Mouse (Mus musculus) ES-E14 (cell line): ENCODE measurements around the gene Anapc11. TPM values are rescaled to one million over a fixed set of nuclear protein-coding genes. Genes with fewer than 3 reads are reported as not detected.

Experiments used
- DNase-seq: peaks from one replicate; pipeline ENCODE4 v3.0.0-alpha.2; 2013; ENCODE audit warnings: low read depth, low spot score
- H3K27ac ChIP-seq: 2 replicates; pipeline ENCODE4 v1.5.1; 2012; ENCODE audit warnings: low read depth, mild to moderate bottlenecking, low read length, moderate library complexity, mixed read lengths; ENCODE audit not compliant: poor library complexity, insufficient read depth, severe bottlenecking
- H3K36me3 ChIP-seq: 2 replicates; pipeline ENCODE4 v1.6.1; 2012; ENCODE audit warnings: mild to moderate bottlenecking, low read length, moderate library complexity, mixed read lengths; ENCODE audit not compliant: control insufficient read depth, poor library complexity, insufficient read depth, severe bottlenecking
- H3K4me1 ChIP-seq, 2 experiments: fragments of 150-350 bp in 1 of 2; sonication (generic) in 1 of 2; 2 replicates each; pipeline ENCODE4 v1.6.1; 2012; ENCODE audit warnings: low read length in 2 of 2, mild to moderate bottlenecking in 1 of 2, mixed read lengths in 1 of 2; ENCODE audit not compliant: control insufficient read depth in 2 of 2, insufficient read depth in 2 of 2, poor library complexity in 1 of 2
- H3K4me3 ChIP-seq, 2 experiments: fragments of 150-350 bp in 1 of 2; sonication (generic) in 1 of 2; 2 replicates each; pipeline ENCODE4 v1.5.1; 2012; ENCODE audit warnings: low read length in 2 of 2, low read depth in 1 of 2, mild to moderate bottlenecking in 1 of 2, mixed read lengths in 1 of 2; ENCODE audit not compliant: insufficient read depth in 1 of 2, poor library complexity in 1 of 2, severe bottlenecking in 1 of 2
- H3K9ac ChIP-seq: 2 replicates; pipeline ENCODE4 v1.6.1; 2012; ENCODE audit warnings: low read depth, mild to moderate bottlenecking, low read length, mixed read lengths; ENCODE audit not compliant: poor library complexity, insufficient read depth, severe bottlenecking
- H3K9me3 ChIP-seq: fragments of 150-350 bp; sonication (generic); 2 replicates; pipeline ENCODE4 v1.6.1; 2012; ENCODE audit warnings: low read depth, mild to moderate bottlenecking, low read length; ENCODE audit not compliant: control insufficient read depth, insufficient read depth
- CHD2 ChIP-seq: IDR thresholded peaks from 2 replicates; pipeline ENCODE4 v1.6.1; 2014; ENCODE audit warnings: mild to moderate bottlenecking, low read depth, low read length, inconsistent platforms
- HCFC1 ChIP-seq: IDR thresholded peaks from 2 replicates; pipeline ENCODE4 v1.6.1; 2012; ENCODE audit warnings: low read length, inconsistent platforms, borderline replicate concordance; ENCODE audit not compliant: insufficient read depth
- MAFK ChIP-seq: IDR thresholded peaks from 2 replicates; pipeline ENCODE4 v1.6.1; 2014; ENCODE audit warnings: mild to moderate bottlenecking, low read depth, low read length, inconsistent platforms; ENCODE audit not compliant: insufficient read depth
- ZC3H11A ChIP-seq: IDR thresholded peaks from 2 replicates; pipeline ENCODE4 v1.6.1; 2012; ENCODE audit warnings: low read depth, mild to moderate bottlenecking, inconsistent platforms, low read length, borderline replicate concordance
- ZNF384 ChIP-seq: IDR thresholded peaks from 2 replicates; pipeline ENCODE4 v1.6.1; 2012; ENCODE audit warnings: low read depth, low read length, inconsistent platforms
- in situ Hi-C, 2 experiments: fragments of 600-800 bp; cut with MboI; formaldehyde crosslinking; loops; one replicate each; pipeline ENCODE4 v1.15.1; 2025; ENCODE audit warnings: low sequenced_read_pairs in 2 of 2, inconsistent platforms in 1 of 2; ENCODE audit not compliant: unreplicated experiment in 2 of 2
- total RNA-seq: library from RNA; depleted of rRNA; stranded (reverse); fragments of 300-350 nt; gene quantifications from 2 replicates; pipeline ENCODE4 v1.2.3, GENCODE M21; 2012

Gene Anapc11
- total RNA-seq, 1 experiment, result 98.4 TPM

- H3K4me1 ChIP-seq, result no peaks in the 10 kb centered on the region
- H3K4me3 ChIP-seq, result no peak overlapping the region
- peaks cover 54% of the 10 kb centered on the region for H3K36me3 ChIP-seq
- in situ Hi-C loops, result no loop called here
- no peak overlapping the region for H3K27ac ChIP-seq
- no peak for TF ChIP-seq CHD2
- TF ChIP-seq ZC3H11A, result no peak
- TF ChIP-seq HCFC1, result no peak
- TF ChIP-seq ZNF384, result no peak
- no peak for TF ChIP-seq MAFK
- no peaks in the 10 kb centered on the region for H3K9me3 ChIP-seq
- H3K9ac ChIP-seq, result no peak overlapping the region
- no peak for DNase-seq
Observed at GRCm38 (mm10) chr11:120560952-120561728, 37.1 kb upstream of the Anapc11 start.

GRCm38 (mm10) chr11:120562949-120563348, 35.3 kb upstream of the Anapc11 start:
- Histone ChIP-seq H3K36me3 (peaks cover 68% of the 10 kb centered on the region), H3K27ac (no peak overlapping the region), H3K9me3 (no peaks in the 10 kb centered on the region), H3K9ac (no peak overlapping the region), H3K4me1 (no peaks in the 10 kb centered on the region), H3K4me3 (no peak overlapping the region)
- in situ Hi-C loops, result no loop called here
- no peak for DNase-seq
- TF ChIP-seq MAFK (no peak), ZC3H11A (no peak), HCFC1 (no peak), ZNF384 (no peak)

- H3K9ac ChIP-seq, result no peak overlapping the region
- peak; percentile 88 for TF ChIP-seq MAFK
- TF ChIP-seq HCFC1, result no peak
- H3K4me1 ChIP-seq, result no peaks in the 10 kb centered on the region
- H3K36me3 ChIP-seq, result peaks cover 75% of the 10 kb centered on the region
- in situ Hi-C loops, result no loop called here
- no peak overlapping the region for H3K27ac ChIP-seq
- no peak overlapping the region for H3K4me3 ChIP-seq
- no peak for DNase-seq
- H3K9me3 ChIP-seq, result no peaks in the 10 kb centered on the region
Observed at GRCm38 (mm10) chr11:120565114-120565513, 33.1 kb upstream of the Anapc11 start.

DNA sequence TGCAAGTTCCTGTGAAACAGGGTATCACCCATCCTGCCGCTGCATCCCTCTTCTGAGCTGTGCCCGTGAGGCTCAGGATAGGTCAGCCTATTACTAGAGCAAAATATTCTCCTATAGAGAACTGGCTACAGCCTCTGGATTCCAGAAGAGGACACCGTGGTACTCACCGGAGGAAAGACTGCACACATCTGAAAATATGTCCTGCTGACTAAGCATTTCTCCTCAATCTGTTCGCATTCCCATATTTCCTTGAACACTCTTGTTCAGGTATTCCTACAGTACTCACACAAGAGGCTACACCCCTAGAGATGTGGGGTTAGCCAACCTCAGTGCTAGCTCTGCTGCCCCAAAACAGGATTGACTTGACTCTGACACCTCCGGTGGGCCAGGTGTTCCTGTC, 29.9 kb upstream of the Anapc11 start:
- Histone ChIP-seq H3K9ac (no peak overlapping the region), H3K27ac (no peak overlapping the region), H3K4me1 (peaks cover 1 to 5% of the 10 kb centered on the region in 2 experiments; a peak in 2 of 4 replicates), H3K9me3 (no peaks in the 10 kb centered on the region), H3K4me3 (no peak overlapping the region), H3K36me3 (peaks cover 59% of the 10 kb centered on the region)
- TF ChIP-seq MAFK (peak; percentile 82), CHD2 (no peak), HCFC1 (no peak)
- no peak for DNase-seq
- in situ Hi-C loops, result no loop called here

DNA sequence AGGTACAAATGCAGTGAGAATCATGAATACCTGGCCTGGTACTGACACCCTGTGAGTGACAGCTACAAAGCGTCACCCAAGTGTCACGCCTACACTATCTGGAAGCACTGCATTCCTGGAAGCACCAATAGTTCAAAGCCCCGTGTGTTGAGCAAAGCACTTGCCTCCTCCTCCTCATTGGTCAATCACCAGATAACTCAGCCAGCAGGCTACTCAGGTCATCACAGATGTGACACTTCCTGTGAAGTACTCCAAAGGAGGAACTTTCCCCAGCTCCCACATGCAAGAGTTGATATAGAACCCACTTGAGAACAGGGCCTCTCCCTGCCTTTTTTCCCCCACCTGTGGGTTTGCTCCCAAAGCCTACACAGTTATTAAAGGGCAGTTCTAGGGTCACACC, 27.1 kb upstream of the Anapc11 start:
- peak overlapping the region in 1 of 2 experiments; percentile 85; a peak in 1 of 4 replicates for H3K4me3 ChIP-seq
- no peak for DNase-seq
- in situ Hi-C loops, result no loop called here
- peaks cover 39% of the 10 kb centered on the region for H3K36me3 ChIP-seq
- no peaks in the 10 kb centered on the region for H3K9me3 ChIP-seq
- peaks cover 1 to 5% of the 10 kb centered on the region in 2 experiments; a peak in 2 of 4 replicates for H3K4me1 ChIP-seq
- no peak for TF ChIP-seq CHD2
- no peak for TF ChIP-seq ZC3H11A
- no peak for TF ChIP-seq MAFK
- no peak for TF ChIP-seq ZNF384
- TF ChIP-seq HCFC1, result no peak
- peak overlapping the region; percentile 87; the same call in 1 of the 2 replicates for H3K9ac ChIP-seq
- H3K27ac ChIP-seq, result no peak overlapping the region
